Mouse (Mus musculus): ENCODE measurements around the gene Srebf2.

Srebf2 gene

GRCm38 (mm10) chr15:82184183-82184582 is 37.2 kb downstream of the Srebf2 start:
- DNase-seq = no peak

DNA sequence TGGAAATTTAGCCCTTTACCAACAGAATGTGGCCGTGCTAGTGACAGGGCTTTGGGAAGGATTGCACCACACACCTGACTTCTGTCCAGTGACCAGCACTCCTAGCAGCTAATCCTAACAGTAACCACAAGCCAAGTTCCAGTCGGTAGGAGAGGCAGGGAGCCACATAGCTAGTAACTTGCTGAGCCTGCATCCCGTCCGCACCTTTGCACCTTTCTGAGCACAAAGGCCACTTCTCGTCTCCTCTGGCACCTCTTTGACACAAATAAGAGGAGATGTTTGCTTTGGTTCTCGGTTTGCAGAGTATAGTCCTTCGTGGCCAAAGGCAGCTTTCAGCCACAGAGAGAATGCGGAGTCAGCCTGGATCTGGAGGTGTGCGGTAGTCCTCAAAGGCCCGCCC is 37.7 kb downstream of the Srebf2 start:
- DNase-seq = no peak

DNA sequence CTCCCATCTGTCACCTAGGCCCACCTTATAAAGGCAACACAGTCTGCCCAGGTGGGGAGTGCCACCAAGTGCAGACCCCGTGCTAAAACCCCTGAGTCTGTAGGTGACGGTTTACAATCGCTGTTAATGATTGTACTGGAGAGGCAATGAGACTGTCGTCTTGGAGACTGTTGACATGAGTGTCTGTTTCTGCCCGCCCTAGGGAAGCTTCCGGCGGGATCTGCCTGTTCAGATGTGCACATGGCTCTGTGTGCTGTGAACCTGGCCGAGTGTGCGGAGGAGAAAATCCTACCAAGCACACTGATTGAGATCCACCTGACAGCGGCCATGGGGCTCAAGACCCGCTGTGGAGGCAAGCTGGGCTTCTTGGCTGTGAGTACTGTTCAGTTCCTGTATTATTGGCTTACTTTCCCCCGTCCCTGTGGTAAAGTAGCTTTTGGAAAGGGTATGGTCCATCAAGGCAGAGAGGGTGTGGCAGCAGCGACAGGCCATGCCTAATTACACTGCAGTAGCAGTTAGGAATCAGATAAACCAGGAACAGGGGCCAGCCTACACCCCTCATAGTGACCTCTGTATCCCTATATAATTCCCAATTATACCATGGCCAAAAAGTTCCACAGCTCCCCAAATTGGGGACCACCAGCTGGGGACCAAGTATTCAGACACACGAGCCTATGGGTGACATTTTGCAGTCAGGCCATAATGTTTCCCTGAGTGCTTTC is 38.2 kb downstream of the Srebf2 start:
- DNase-seq = no peak

DNA sequence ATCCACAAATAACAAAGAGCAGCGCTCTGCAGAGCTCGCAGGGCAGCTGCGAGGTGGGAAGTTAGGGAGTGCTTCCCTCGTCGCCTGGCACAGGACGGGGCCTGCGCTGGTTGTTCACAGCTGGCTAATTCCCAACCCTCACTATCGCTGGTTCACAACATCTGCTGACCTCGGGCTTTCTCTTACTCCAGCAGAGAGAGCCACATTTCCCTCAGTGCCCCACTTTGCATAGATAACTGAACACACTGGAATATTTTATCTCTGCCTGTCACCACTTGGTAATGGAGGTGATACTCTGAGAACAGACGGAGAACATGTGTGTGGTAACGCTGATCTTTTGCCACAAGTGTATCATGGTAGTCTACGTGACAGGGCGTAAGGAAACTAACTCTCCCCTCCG is 39.1 kb downstream of the Srebf2 start:
- no peak for DNase-seq

- DNase-seq = no peak
These were observed 40.0 kb downstream of the Srebf2 start for GRCm38 (mm10) chr15:82186931-82187330.

GRCm38 (mm10) chr15:82187401-82187800 is 40.4 kb downstream of the Srebf2 start:
- DNase-seq = no peak

DNA sequence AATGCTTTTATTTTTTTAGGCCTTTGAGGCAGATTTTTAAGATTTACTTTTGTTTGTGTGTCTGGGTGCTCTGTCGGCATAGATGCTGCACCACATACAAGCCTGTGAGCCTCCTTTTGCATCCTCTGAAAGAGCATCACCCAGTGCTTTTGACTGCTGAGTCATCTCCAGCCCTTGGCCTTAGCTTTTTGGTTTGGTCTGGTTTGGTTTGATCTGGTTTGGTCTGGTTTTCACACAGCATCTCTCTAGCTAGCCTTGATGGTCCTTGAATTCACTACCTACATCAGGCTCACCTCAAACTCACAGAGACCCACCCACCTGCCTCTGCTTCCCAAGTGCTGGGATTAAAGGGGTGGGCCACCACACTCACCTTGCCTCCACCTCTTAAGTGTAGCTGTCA is 40.9 kb downstream of the Srebf2 start:
- DNase-seq = no peak

DNA sequence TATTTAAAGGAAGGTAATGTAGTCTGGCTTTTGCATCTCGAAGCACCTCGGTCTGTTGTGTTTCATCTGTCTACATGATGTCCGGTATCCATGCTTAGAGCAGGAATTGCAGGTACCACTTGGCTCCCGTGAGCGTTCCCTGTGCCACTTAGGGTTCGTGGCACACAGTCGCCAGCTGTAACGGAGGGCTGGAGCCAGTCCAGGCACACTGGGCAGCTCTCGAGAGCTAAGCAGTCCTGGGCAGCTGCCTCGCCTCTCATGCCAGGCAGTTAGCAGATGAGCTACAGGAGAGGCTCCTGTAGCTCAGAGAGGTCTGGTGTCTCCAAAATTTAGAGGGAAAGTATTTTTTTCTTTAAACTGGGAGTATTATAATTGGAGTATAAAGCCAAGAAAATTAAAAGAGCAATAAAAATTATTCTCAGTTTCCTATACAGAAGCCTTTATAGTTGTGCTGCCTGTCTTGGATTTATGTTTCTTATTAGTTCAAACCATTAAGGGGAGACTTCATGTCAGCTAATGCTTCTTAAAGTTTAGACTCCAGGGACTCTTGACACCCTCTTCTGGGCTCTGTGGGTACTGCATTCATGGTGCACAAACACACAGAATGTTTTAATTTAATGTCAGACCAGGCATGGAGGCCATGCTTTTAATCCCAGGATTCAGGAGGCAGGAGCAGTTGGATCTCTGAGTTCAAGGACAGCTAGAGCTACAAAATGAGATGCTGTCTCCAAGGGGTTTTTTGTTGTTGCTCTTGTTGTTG is 41.7 kb downstream of the Srebf2 start:
- DNase-seq = peak; percentile 44

- DNase-seq = no peak
These were observed 45.6 kb downstream of the Srebf2 start for GRCm38 (mm10) chr15:82192617-82193016.

- DNase-seq = no peak
These were observed 49.3 kb downstream of the Srebf2 start for GRCm38 (mm10) chr15:82196300-82196699.

GRCm38 (mm10) chr15:82197246-82197750 is 50.3 kb downstream of the Srebf2 start:
- no peak for DNase-seq

DNA sequence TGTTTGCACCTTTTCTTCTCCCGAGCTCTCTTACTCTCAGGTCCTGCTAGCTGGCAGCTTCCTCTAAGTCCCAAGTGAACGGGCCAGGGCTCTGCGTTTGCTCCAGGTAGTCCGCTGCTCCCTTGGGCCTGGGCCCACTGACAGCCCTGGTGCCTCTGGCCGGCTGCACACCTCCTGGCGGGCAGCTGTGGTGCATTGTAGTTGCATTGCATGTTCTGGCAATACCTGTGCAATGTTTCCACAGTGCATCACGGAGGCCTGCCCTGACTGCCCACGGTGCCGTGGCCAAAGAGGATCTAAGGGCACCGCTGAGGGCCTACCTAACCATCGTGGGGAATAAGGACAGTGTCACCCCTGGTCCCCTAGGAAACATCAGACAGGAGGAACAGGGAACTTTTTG is 51.0 kb downstream of the Srebf2 start:
- DNase-seq = no peak

DNA sequence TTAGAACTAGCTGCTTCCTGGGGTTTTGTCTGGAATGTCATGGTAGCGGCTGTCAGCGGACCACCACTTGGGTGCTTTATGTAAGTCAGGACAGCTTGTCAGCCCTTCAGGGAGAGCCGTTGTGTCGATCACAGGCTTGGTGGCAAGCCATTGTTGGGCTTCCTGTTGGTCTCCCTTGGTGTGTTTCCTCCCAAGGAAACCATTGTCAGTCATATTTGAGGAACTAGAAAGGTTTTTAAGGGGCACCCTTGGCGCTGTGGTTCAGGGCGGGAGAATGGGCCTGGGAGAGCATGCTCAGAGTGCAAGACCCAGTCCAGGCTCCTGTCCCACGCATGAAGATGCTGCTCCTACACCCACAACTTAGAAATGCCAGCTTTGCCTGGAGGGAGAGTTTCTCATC is 51.4 kb downstream of the Srebf2 start:
- no peak for DNase-seq

DNA sequence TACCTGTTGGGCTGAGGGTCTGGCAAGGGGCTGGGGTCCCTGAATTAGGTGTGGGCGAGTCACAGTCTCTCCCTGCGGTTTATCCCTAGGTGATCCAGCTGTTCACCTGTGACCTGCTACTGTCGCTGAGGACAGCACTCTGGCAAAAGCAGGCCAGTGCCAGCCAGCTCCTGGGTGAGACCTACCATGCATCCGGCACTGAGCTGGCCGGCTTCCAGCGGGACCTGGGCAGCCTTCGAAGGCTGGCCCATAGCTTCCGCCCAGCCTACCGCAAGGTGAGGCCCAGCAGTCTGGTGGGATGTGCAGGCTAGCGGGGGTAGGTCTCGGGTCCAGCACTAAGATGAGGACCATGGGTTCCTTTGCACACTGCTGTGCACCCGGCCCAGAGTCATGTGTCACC is 52.6 kb downstream of the Srebf2 start:
- no peak for DNase-seq

DNA sequence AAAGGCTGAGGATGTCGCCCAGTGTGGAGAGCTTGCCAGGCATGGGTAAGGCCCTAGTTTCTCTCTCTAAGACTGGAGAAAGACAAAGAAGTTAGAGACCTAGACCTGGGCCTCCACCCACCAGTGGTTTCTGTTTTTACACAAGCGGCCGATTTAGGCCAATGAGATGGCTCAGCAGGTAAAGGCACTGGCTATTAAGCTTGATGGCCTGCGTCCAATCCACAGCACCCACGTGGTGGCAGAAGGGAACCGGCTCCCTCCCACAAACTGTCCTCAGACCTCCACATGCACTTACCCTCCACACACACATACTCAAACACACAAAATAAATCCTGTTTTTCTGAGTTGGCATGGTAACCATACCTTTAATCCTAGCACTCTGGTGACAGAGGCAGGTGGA is 55.1 kb downstream of the Srebf2 start:
- no peak for DNase-seq

GRCm38 (mm10) chr15:82203090-82203489 is 56.1 kb downstream of the Srebf2 start:
- no peak for DNase-seq

GRCm38 (mm10) chr15:82203611-82204351 is 56.8 kb downstream of the Srebf2 start:
- DNase-seq = no peak

DNA sequence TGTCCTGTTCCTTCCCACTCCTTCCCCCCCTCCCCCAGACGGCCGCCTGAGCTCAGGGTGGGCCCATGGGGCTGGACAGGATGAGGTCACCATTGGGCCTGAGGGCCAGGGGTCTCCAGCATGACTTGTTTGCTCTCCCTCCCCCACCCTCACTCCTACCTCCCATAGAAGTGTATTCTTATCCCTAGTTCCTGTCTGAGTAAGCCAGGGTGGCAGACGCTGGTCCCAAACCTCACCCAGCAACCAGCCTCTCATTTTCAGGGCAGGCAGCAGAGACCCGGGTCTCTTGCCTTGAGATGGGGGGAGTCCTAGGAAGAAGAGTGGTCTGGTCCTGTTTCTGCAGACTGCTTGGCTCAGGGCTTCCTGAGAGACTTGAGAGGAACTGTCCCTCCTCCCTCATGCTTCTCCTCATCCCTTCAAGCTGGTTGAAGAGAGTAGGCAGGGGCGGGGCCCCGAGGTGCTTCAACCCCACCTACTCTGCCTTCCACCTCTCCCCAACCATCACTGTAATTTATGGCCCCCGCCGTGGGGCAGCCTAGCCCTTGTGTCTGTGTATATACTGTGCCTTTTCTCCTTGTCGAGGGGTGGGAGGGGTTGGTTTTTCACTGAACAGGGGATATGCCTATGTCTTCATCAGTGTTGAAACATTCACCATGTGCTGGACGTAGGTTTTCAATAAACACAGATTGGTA is 57.8 kb downstream of the Srebf2 start:
- no peak for DNase-seq

- peak; percentile 56 for DNase-seq
These were observed 59.6 kb downstream of the Srebf2 start for GRCm38 (mm10) chr15:82206365-82207104.

- DNase-seq = no peak
These were observed 60.1 kb downstream of the Srebf2 start for GRCm38 (mm10) chr15:82207105-82207459.

GRCm38 (mm10) chr15:82207504-82208219 is 60.7 kb downstream of the Srebf2 start:
- no peak for DNase-seq

GRCm38 (mm10) chr15:82208307-82208706 is 61.3 kb downstream of the Srebf2 start:
- DNase-seq = no peak
